25 mouse cellular contexts compared by ENCODE assay signal in the genomic region with DNA sequence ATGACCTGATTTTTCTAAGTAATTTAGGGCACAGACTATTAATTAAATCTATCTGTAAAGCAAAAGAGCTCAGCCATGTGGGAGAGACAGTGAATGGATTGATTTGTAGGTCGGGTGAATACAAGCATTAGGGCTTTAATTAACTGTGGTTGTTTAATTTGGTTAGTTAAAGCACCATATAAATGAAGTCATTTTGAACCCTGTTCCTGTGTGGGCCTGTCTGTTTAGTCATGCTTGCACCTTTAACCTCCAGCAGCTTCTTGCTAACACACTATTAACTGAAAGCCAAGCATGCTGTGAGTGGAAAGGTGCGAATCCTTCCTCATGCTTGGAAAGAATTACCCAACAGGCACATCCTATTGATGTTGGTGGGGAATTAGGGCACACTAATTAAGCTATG.
A peak's percentile ranks its signal among the peaks of the same experiment; 100 is the strongest.
DNase-seq lines count a peak whose midpoint lies in the region; ATAC-seq and TF ChIP-seq lines count a peak whose summit lies in the region.
"Had no signal": no experiment of that assay in that cellular context is flagged by ENCODE, and none has a peak within 500 bp of the region (broad histone marks: within the 10 kb centered on the region; RNA-seq: fewer than 3 reads in every experiment).

No protein-coding gene starts in this region.

- no peak overlapping the region for H3K4me2 ChIP-seq in forebrain, embryonic 12.5 days
- no peak overlapping the region for H3K4me2 ChIP-seq in forebrain, embryonic 16.5 days (ENCODE audit: low read length)
- no peak overlapping the region for H3K4me2 ChIP-seq in midbrain, postnatal 0 days (ENCODE audit: low read depth, low read length, poor library complexity, severe bottlenecking)
- no peak overlapping the region for H3K4me2 ChIP-seq in midbrain, embryonic 14.5 days (ENCODE audit: low read length)
- no peak overlapping the region for H3K4me2 ChIP-seq in hindbrain, embryonic 16.5 days (ENCODE audit: low read length)
- H3K4me2 ChIP-seq: heart, embryonic 13.5 days; liver, embryonic 15.5 days had no signal

- H3K27ac ChIP-seq in forebrain, embryonic 12.5 days, result no peak overlapping the region
- H3K27ac ChIP-seq in forebrain, embryonic 16.5 days (ENCODE audit: low read length), result no peak overlapping the region
- no peak overlapping the region for H3K27ac ChIP-seq in midbrain, postnatal 0 days (ENCODE audit: low read depth, low read length)
- no peak overlapping the region for H3K27ac ChIP-seq in midbrain, embryonic 14.5 days (replicated peaks; ENCODE audit: low read depth, low read length)
- H3K27ac ChIP-seq in hindbrain, embryonic 16.5 days (ENCODE audit: low read depth, low read length), result no peak overlapping the region
- H3K27ac ChIP-seq: heart, adult 2 months; heart, embryonic 13.5 days; kidney, postnatal 0 days; limb, embryonic 10.5 days; liver, embryonic 15.5 days had no signal

- no peak overlapping the region for H3K9ac ChIP-seq in forebrain, embryonic 12.5 days
- no peak overlapping the region for H3K9ac ChIP-seq in forebrain, embryonic 16.5 days (replicated peaks; ENCODE audit: low read depth, low read length)
- no peak overlapping the region for H3K9ac ChIP-seq in midbrain, postnatal 0 days (replicated peaks; ENCODE audit: low read length, poor library complexity, severe bottlenecking)
- no peak overlapping the region for H3K9ac ChIP-seq in midbrain, embryonic 14.5 days (replicated peaks; ENCODE audit: low read length)
- H3K9ac ChIP-seq in hindbrain, embryonic 16.5 days (ENCODE audit: low read depth, low read length), result no peak overlapping the region
- H3K9ac ChIP-seq: heart, embryonic 13.5 days; liver, embryonic 15.5 days had no signal

- H3K27me3 ChIP-seq in forebrain, embryonic 12.5 days, result no peaks in the 10 kb centered on the region
- H3K27me3 ChIP-seq in forebrain, embryonic 16.5 days (replicated peaks; ENCODE audit: control insufficient read depth, insufficient read depth, low read length), result no peaks in the 10 kb centered on the region
- no peaks in the 10 kb centered on the region for H3K27me3 ChIP-seq in midbrain, postnatal 0 days (ENCODE audit: insufficient read depth, low read length)
- no peaks in the 10 kb centered on the region for H3K27me3 ChIP-seq in midbrain, embryonic 14.5 days (ENCODE audit: control insufficient read depth, insufficient read depth, low read length)
- H3K27me3 ChIP-seq in hindbrain, embryonic 16.5 days (replicated peaks; ENCODE audit: control insufficient read depth, insufficient read depth, low read length), result no peaks in the 10 kb centered on the region
- H3K27me3 ChIP-seq: heart, embryonic 13.5 days; liver, embryonic 15.5 days had no signal

- DNase-seq in midbrain, postnatal 0 days (ENCODE audit: low spot score), result peak; percentile 15
- no peak for DNase-seq in midbrain, embryonic 14.5 days
- peak; percentile 86 for DNase-seq in retina, postnatal 1 day
- DNase-seq in yolk sac, embryonic 10.5 days (ENCODE audit: low spot score), result no peak
- DNase-seq in cerebellum, postnatal 25 days, result no peak
- DNase-seq: adrenal gland, postnatal 25 days; cerebellum, adult 11 months; cerebellum, adult 9-11 months; gastrocnemius, postnatal 36 days; heart, adult 2 months; heart, postnatal 14 days; kidney, adult 18-20 months; liver; lung, postnatal 4 days; right cerebral cortex, postnatal 14 days; thymus, postnatal 14 days had no signal

- no peak overlapping the region for H3K4me3 ChIP-seq in forebrain, embryonic 12.5 days (replicated peaks)
- H3K4me3 ChIP-seq in forebrain, embryonic 16.5 days (replicated peaks; ENCODE audit: low read length), result no peak overlapping the region
- no peak overlapping the region for H3K4me3 ChIP-seq in midbrain, postnatal 0 days (ENCODE audit: low read depth, low read length)
- no peak overlapping the region for H3K4me3 ChIP-seq in midbrain, embryonic 14.5 days (replicated peaks; ENCODE audit: low read depth, low read length)
- no peak overlapping the region for H3K4me3 ChIP-seq in hindbrain, embryonic 16.5 days (ENCODE audit: low read length)
- H3K4me3 ChIP-seq: heart, adult 2 months; heart, embryonic 13.5 days; limb, embryonic 10.5 days; liver, embryonic 15.5 days had no signal

- peak; percentile 70; the same call in 1 of the 2 replicates for ATAC-seq in forebrain, embryonic 12.5 days (ENCODE audit: low FRiP score)
- no peak for ATAC-seq in forebrain, embryonic 16.5 days
- ATAC-seq in midbrain, postnatal 0 days (ENCODE audit: low FRiP score), result no peak
- no peak for ATAC-seq in midbrain, embryonic 14.5 days (ENCODE audit: low FRiP score, low TSS enrichment)
- ATAC-seq in hindbrain, embryonic 16.5 days, result peak; percentile 74
- ATAC-seq: CD4-positive, CD25-positive, alpha-beta regulatory T cell, adult 4 months; inflammation-experienced regulatory T-cells, adult 6 months had no signal

- 11% methylated on average over 2 of the region's 2 CpGs for WGBS in forebrain, embryonic 12.5 days
- WGBS in forebrain, embryonic 16.5 days, result 8% methylated on average over 2 of the region's 2 CpGs
- 43% methylated on average over 2 of the region's 2 CpGs for WGBS in midbrain, postnatal 0 days
- WGBS in midbrain, embryonic 14.5 days, result 38% methylated on average over 2 of the region's 2 CpGs
- WGBS in hindbrain, embryonic 16.5 days, result 41% methylated on average over 2 of the region's 2 CpGs

- no peaks in the 10 kb centered on the region for H3K36me3 ChIP-seq in forebrain, embryonic 12.5 days (replicated peaks)
- no peaks in the 10 kb centered on the region for H3K36me3 ChIP-seq in forebrain, embryonic 16.5 days (ENCODE audit: control insufficient read depth, insufficient read depth)
- no peaks in the 10 kb centered on the region for H3K36me3 ChIP-seq in midbrain, postnatal 0 days (ENCODE audit: insufficient read depth, low read length)
- no peaks in the 10 kb centered on the region for H3K36me3 ChIP-seq in midbrain, embryonic 14.5 days (ENCODE audit: control insufficient read depth, insufficient read depth, low read length)
- H3K36me3 ChIP-seq in hindbrain, embryonic 16.5 days (ENCODE audit: control insufficient read depth, insufficient read depth, low read length), result no peaks in the 10 kb centered on the region
- H3K36me3 ChIP-seq: heart, embryonic 13.5 days; limb, embryonic 10.5 days; liver, embryonic 15.5 days had no signal

- TF ChIP-seq CTCF in midbrain, postnatal 0 days (IDR thresholded peaks at IDR 0.05), result no peak

- no peaks in the 10 kb centered on the region for H3K9me3 ChIP-seq in forebrain, embryonic 12.5 days
- no peaks in the 10 kb centered on the region for H3K9me3 ChIP-seq in forebrain, embryonic 16.5 days (ENCODE audit: control insufficient read depth, low read length)
- H3K9me3 ChIP-seq in midbrain, postnatal 0 days (ENCODE audit: low read length), result no peaks in the 10 kb centered on the region
- H3K9me3 ChIP-seq in midbrain, embryonic 14.5 days (ENCODE audit: control insufficient read depth, low read length), result no peaks in the 10 kb centered on the region
- H3K9me3 ChIP-seq in hindbrain, embryonic 16.5 days (ENCODE audit: control insufficient read depth, low read length), result no peaks in the 10 kb centered on the region
- H3K9me3 ChIP-seq: heart, embryonic 13.5 days; limb, embryonic 10.5 days; liver, embryonic 15.5 days had no signal

- H3K4me1 ChIP-seq in forebrain, embryonic 12.5 days, result no peaks in the 10 kb centered on the region; the same call in 1 of the 2 replicates
- H3K4me1 ChIP-seq in forebrain, embryonic 16.5 days (replicated peaks; ENCODE audit: control insufficient read depth, insufficient read depth, low read length), result no peaks in the 10 kb centered on the region
- H3K4me1 ChIP-seq in midbrain, postnatal 0 days (ENCODE audit: insufficient read depth, low read length), result no peaks in the 10 kb centered on the region
- H3K4me1 ChIP-seq in midbrain, embryonic 14.5 days (ENCODE audit: control insufficient read depth, insufficient read depth, low read length), result no peaks in the 10 kb centered on the region
- H3K4me1 ChIP-seq in hindbrain, embryonic 16.5 days (ENCODE audit: control insufficient read depth, insufficient read depth, low read depth, low read length), result no peaks in the 10 kb centered on the region
- H3K4me1 ChIP-seq: heart, embryonic 13.5 days; limb, embryonic 10.5 days; liver, embryonic 15.5 days had no signal

Comparison
In these comparisons a context has a peak if more than half of its experiments do, and no peak if none do; other contexts are left out.
1. ATAC-seq: peak in forebrain, embryonic 12.5 days (single experiment) and hindbrain, embryonic 16.5 days (single experiment); none in forebrain, embryonic 16.5 days (single experiment), midbrain, postnatal 0 days (single experiment) and midbrain, embryonic 14.5 days (single experiment).
2. DNase-seq: peak in midbrain, postnatal 0 days (single experiment) and retina, postnatal 1 day (single experiment); none in midbrain, embryonic 14.5 days (single experiment), yolk sac, embryonic 10.5 days (single experiment) and cerebellum, postnatal 25 days (0 of 2).